Mouse (Mus musculus): ENCODE measurements around the gene Serpini1.
A peak's percentile ranks its signal among the peaks of the same experiment; 100 is the strongest.

Serpini1 gene

GRCm38 (mm10) chr3:75557292-75557691 lies at the start of gene Serpini1:
TSS of gene Serpini1 (plus strand) at chr3:75557547.
- DNase-seq (ENCODE audit: low spot score in 2 of 2), result peak; percentile 81 to 85

DNA sequence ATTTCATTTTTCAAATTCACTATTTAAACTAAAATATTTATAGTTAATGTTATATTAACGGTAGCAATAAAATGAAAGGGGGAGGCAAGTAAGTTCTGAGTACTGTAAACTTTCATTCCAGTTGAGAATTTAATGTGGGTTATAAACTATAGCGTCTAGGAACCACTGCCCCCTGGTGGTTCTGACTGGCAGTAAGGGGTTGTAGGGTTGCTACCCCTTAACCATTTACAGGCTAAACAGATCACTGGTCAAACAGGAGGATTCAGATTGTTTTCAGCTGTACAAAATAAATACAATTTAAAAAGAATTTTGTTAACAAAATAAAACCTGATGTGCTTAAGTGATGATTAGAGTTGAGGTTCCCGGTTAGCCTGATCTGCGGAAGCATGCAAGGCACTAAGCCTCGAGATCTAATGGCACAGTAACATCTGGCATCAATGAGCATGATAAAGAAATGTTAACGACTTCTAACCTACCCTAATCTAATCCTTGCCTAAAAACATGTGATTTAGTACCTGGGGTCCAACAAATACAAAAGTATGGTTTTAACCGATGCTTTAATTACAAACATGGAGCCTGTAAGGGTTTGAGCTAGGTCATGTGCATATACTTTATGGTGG lies 39.6 kb upstream of the Serpini1 start:
- peak; percentile 25 to 33 for DNase-seq (ENCODE audit: low spot score in 2 of 2)

GRCm38 (mm10) chr3:75521314-75521713 lies 36.0 kb upstream of the Serpini1 start:
- no peak for DNase-seq (ENCODE audit: low spot score in 2 of 2)

GRCm38 (mm10) chr3:75522527-75522926 lies 34.8 kb upstream of the Serpini1 start:
- DNase-seq (ENCODE audit: low spot score in 2 of 2), result no peak

DNA sequence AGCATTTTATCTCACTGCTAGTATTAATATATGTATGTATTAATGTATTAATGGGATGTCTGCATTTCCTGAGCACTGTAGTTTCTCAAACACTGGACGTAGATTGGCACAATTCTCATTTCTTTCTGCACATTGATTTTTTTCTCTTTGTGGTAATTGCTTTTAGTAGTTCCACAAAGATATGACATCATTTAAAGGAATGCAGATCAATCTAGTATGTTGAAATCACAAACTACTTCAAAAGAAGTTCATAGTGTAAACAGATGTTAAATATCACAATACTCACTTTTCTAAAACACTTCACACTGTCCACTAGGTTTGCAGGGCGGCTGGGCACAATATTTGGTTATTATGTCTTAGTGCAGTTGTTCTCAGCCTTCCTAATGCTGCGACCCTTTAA lies 26.3 kb upstream of the Serpini1 start:
- no peak for DNase-seq (ENCODE audit: low spot score in 2 of 2)

GRCm38 (mm10) chr3:75534045-75534834 lies 23.1 kb upstream of the Serpini1 start:
- DNase-seq (ENCODE audit: low spot score in 2 of 2), result no peak

DNA sequence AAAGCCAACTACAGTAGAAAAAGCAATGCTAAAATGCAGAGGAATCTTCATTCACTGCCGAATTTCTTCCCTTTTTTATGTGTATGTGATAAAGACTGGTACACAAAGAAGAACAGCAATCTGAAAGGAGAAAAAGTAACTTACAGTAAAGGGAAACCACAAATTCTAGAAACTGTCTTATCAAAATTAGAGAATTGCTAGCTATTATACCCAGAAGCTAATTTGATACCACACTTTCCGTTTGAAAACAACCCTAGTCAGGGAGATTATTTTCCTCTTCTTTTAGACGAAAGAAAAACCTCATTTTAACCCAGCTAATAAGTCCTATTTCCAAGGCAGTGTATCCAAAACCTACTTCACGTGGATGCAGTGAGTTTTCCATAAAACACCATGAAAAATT lies 16.1 kb upstream of the Serpini1 start:
- no peak for DNase-seq (ENCODE audit: low spot score in 2 of 2)

- DNase-seq (ENCODE audit: low spot score in 2 of 2), result no peak
Measured at GRCm38 (mm10) chr3:75542852-75543251, 14.5 kb upstream of the Serpini1 start.

DNA sequence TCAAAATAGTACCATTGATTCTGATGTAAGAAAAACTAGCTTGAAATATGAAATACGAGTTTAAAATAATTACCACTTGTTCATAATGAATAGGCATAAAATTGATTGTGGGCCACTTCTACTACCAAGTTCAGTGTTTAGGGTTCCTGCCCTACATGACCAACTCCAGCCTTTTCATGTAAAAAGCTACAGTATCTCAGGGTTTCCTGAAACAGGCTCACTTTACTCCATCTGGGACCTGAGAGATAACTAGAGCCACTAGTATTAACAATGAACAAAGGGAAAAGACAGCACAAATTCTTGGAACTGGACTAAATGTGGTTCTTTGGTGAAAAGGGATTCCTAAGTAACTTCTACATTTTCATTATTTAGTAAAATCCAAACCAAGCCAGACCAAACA lies 13.1 kb upstream of the Serpini1 start:
- DNase-seq (ENCODE audit: low spot score in 2 of 2), result no peak

GRCm38 (mm10) chr3:75551248-75551647 lies 6.1 kb upstream of the Serpini1 start:
- DNase-seq (ENCODE audit: low spot score in 2 of 2), result no peak

DNA sequence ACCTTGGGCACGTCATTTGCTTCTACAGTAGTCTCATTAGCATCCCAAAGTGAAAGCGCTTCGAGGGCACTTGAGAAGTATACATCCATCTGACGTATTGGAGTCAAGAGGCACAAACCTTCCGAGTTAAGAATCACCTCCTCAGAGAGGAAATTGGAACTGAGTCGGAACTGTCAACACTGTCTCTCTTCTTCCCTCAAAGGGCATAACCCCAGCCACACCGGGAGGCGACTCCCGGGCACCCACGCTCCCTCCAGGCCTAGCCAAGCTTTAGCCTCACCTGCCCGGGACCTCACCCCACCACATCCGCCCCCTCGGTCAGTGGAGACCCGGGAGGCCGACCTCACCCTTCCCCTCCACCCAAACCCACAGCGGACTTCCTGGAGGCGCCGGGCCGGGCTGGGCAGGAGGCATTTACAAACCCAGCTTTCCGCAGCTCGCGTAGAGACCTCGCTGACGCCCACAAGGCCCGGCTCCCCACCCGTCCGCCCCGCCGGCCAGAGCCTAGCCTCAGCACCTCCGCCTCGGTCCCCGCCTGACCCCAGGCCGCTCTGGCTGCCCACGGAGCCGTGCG lies 1.1 kb upstream of the Serpini1 start:
- DNase-seq (ENCODE audit: low spot score in 2 of 2), result peak; percentile 8 to 12

DNA sequence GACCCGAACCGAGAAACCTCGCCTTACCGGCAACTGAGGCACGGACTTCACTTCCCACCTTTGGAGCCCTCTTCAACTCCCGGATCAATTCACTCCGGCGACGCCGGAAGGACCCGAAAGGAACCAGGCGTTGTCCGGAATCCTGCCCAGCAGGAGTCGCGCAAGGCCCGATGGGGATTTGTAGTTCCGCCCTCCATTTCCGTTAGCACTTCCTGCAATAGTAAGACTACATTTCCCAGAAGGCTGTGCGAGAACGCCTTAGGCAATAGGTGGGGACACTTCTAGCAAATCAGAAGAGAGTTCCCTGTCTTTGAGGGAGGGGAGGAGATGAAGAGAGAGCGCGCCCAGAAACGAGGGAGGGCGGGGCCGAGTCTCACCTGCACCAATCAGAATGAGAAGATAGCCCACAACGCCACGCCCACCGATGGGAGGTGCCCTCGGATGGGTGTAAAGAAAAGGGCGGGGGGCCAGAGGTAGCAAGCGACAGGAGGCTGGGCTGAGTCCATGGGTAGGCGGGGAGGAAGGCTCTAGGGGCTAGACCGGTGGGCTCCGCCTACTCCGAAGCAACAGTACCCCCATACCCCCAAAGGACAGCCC lies 554 bp upstream of the Serpini1 start, which contains the start of gene Pdcd10:
Gene Pdcd10, minus strand, starts transcription at position 162 of the 597 bp plus-strand sequence.
- peak; percentile 98 for DNase-seq (ENCODE audit: low spot score in 2 of 2)

DNA sequence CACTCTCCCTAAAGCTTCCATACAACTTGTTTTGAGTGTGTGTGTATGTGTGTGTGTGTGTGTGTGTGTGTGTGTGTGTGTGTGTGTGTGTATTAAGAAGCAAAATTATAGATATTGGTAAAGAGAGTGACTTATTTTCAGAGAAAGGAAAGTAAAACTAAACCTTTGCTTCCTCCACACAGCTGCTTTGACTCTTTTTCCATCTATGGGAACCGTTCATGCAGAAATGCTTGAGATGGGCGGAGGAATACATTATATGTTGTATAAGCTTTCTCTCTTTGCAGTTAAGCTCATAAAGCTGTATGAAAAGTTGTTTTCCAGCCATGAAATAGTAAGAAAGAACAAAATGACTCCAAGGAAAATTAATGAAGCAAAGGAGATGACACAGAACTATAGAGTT lies 16.7 kb downstream of the Serpini1 start:
- DNase-seq (ENCODE audit: low spot score in 2 of 2), result no peak

GRCm38 (mm10) chr3:75575582-75575981 lies 18.2 kb downstream of the Serpini1 start:
- no peak for DNase-seq (ENCODE audit: low spot score in 2 of 2)

DNA sequence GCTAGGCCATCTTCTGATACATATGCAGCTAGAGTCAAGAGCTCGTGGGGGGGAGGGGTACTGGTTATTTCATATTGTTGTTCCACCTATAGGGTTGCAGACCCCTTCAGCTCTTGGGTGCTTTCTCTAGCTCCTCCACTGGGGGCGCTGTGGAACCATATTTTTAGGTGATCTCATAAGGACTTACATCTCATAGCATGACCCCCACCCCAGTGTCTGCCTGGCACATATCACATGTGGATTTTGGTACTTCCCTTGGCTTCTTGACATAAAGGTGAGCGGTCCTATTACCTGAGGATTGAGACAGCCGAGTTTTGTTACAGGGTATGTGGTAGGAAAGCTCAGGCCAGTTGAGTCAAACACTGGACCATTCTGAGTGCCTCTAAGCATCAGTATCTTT lies 22.0 kb downstream of the Serpini1 start:
- DNase-seq (ENCODE audit: low spot score in 2 of 2), result no peak

- DNase-seq (ENCODE audit: low spot score in 2 of 2), result no peak
Measured at GRCm38 (mm10) chr3:75583293-75583692, 25.9 kb downstream of the Serpini1 start.

- no peak for DNase-seq (ENCODE audit: low spot score in 2 of 2)
Measured at GRCm38 (mm10) chr3:75584898-75585297, 27.6 kb downstream of the Serpini1 start.

DNA sequence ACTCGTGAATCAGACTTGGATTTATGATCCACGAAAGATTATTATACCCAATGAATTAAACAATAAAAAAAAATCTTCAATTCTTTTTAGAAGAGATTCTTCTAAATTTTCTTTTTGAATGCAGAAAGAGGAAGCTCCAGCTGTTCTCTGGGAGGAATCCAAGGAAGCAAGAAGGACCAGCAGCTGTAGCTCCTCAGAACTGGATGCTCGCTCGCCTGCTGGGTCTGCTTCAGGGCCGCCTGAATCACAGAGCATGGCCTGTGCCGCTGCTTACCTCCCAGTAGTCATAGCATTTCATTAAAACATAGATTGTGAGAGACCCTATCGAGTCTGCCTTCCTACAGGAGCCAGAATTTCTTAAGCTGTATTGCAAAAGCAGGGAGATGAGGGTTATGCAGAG lies 53.7 kb downstream of the Serpini1 start:
- DNase-seq (ENCODE audit: low spot score in 2 of 2), result no peak

- no peak for DNase-seq (ENCODE audit: low spot score in 2 of 2)
Measured at GRCm38 (mm10) chr3:75624627-75625026, 67.3 kb downstream of the Serpini1 start.

DNA sequence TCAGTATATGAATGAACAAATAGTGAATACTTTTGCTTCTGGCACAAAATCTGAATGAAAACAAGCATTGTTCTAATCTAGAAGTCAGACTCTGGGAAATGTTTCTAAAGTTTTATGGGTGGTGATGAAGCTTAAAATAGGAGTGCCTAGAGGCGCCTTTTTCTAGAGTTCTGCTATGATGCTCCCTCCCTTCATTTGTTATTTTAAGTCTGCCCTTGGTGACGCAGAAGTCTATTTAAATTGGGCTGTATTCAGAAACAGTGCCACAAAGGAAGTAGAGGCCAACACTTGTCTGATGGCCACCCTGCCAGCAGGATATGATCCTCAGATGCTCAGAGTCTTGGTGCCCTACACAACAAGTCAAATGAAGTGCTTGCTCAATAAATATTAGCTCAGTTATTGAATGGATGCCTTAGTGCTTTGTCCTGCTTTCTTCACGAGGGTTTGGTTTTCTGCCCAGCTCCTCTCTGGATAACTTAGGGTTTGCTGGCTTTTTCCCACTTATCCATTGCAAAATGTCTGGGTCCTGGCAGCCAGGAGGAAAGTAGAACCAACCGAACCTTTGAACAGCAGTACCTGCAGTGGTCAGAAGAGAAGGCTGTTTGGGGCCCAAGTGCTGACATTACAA lies 73.8 kb downstream of the Serpini1 start:
- no peak for DNase-seq (ENCODE audit: low spot score in 2 of 2)

GRCm38 (mm10) chr3:75633221-75633620 lies 75.9 kb downstream of the Serpini1 start:
- no peak for DNase-seq (ENCODE audit: low spot score in 2 of 2)

DNA sequence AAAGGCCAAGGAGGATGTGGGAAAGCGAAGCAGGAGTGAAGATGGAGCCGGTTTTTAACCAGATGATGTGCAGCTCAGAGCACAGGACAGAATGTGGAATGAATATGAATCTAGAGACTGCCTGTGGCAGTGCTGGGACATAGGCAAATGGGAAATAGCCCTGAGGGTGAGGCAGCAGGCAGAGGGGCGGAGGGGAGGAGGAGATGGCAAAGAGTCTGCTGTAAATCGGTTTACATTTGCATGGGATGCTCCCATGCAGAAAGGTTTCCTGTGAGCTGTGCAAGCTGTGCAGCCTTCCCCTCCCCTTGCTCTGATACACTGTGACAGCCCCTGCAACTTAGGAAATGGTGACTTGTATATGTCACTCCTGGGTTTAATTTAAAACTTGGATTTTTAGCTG lies 76.3 kb downstream of the Serpini1 start:
- no peak for DNase-seq (ENCODE audit: low spot score in 2 of 2)

Data from frontal cortex, postnatal 25 days (tissue).